Mouse (Mus musculus): ENCODE results near the gene Mrps34. TPM values are rescaled to one million over a fixed set of nuclear protein-coding genes. Genes with fewer than 3 reads are reported as not detected.
"Not testable (repeated sequence)": the region's sequence is repeated elsewhere in the genome, so short reads cannot be mapped to it uniquely, and the experiment has no call there.

Mrps34 gene
- polyA plus RNA-seq, 2 experiments, result 82.1 to 101 TPM

- WGBS, result 2% methylated on average over 68 of the region's 78 CpGs
- TF ChIP-seq POLR2A (IDR thresholded peaks at IDR 0.05; ENCODE audit: borderline replicate concordance, extremely low read depth, insufficient read depth, insufficient read length), result peak; percentile 71; the same call in 1 of the 2 replicates
Measured at GRCm38 (mm10) chr17:24936259-24937237, 41.6 kb downstream of the Mrps34 start, which contains the start of gene Mapk8ip3. Gene Mapk8ip3 (minus strand): TSS chr17:24936977.

DNA sequence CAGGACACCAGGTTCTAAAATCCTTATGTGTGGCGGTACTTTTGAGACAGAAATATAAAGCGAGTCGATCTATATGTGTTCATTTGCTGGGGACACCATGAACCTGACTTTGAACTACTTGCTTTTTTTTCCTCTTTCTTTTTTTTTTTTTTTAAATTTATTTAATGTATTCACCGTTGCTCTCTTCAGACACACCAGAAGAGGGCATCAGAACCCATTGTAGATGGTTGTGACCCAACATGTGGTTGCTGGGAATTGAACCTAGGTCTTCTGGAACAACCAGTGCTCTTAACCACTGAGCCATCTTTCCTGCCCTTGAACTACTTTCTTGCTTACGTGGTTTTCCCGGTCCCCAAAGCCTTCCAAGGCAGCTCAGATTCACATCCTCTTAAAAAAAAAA lies 42.4 kb downstream of the Mrps34 start:
- ATAC-seq (ENCODE audit: low FRiP score, low read depth), result peak; percentile 3; the same call in 1 of the 2 replicates
- 43% methylated on average over 6 of the region's 6 CpGs for WGBS

More at GRCm38 (mm10) chr17:24936259-24937237, 41.6 kb downstream of the Mrps34 start, which contains the start of gene Mapk8ip3:
- H3K9ac ChIP-seq (ENCODE audit: low read depth, low read length, severe bottlenecking), result peak within 1 kb of the TSS; percentile 86
- H3K4me2 ChIP-seq (replicated peaks; ENCODE audit: low read depth, low read length, severe bottlenecking), result peak within 1 kb of the TSS; percentile 54
- peak within 1 kb of the TSS; percentile 55 for H3K27ac ChIP-seq (replicated peaks; ENCODE audit: low read depth, low read length)
- H3K36me3 ChIP-seq (ENCODE audit: control insufficient read depth, insufficient read depth, low read length), result peaks cover 6% of the 10 kb centered on the region; the same call in 1 of the 2 replicates
- DNase-seq (ENCODE audit: low spot score) (peak; percentile 93), ATAC-seq (ENCODE audit: low FRiP score, low read depth) (peak; percentile 97)
- H3K4me1 ChIP-seq (ENCODE audit: control insufficient read depth, insufficient read depth, low read length), result peaks cover 13% of the 10 kb centered on the region
- H3K9me3 ChIP-seq (ENCODE audit: control insufficient read depth, low read length), result no peaks in the 10 kb centered on the region
- H3K27me3 ChIP-seq (ENCODE audit: control insufficient read depth, insufficient read depth, low read length), result no peaks in the 10 kb centered on the region
- H3K4me3 ChIP-seq (replicated peaks; ENCODE audit: low read length), result peak within 1 kb of the TSS; percentile 90

DNA sequence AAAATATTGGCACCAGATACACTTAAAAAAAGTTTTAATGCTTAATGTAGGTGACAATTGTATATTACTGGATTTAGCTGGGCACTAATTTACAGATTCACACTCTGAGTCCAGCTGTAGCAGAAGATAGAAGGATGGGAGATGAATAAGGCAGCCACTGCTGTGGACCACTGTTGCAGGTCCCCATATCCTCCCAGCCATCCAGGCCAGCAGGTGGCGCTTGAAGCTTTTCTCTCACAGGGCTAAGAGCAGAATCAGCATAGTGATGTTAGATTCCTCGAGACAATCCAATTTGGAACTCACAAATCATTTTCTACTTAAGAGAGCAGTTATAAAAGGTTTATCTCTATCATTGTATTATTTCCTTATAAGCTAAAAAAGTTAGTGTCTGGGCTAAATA lies 47.5 kb downstream of the Mrps34 start:
- 16% methylated on average over 2 of the region's 2 CpGs for WGBS
- H3K4me1 ChIP-seq (ENCODE audit: control insufficient read depth, insufficient read depth, low read length); H3K9me3 ChIP-seq (ENCODE audit: control insufficient read depth, low read length); H3K9ac ChIP-seq (ENCODE audit: low read depth, low read length, severe bottlenecking); H3K4me2 ChIP-seq (replicated peaks; ENCODE audit: low read depth, low read length, severe bottlenecking); H3K27ac ChIP-seq (replicated peaks; ENCODE audit: low read depth, low read length); H3K27me3 ChIP-seq (ENCODE audit: control insufficient read depth, insufficient read depth, low read length); DNase-seq (ENCODE audit: low spot score); H3K4me3 ChIP-seq (replicated peaks; ENCODE audit: low read length): not testable (repeated sequence)
- ATAC-seq (ENCODE audit: low FRiP score, low read depth), result peak; percentile 67
- H3K36me3 ChIP-seq (ENCODE audit: control insufficient read depth, insufficient read depth, low read length), result peaks cover 41% of the 10 kb centered on the region

More for the DNA sequence above, 42.4 kb downstream of the Mrps34 start:
- no peak for TF ChIP-seq POLR2A (IDR thresholded peaks at IDR 0.05; ENCODE audit: borderline replicate concordance, extremely low read depth, insufficient read depth, insufficient read length)
- Histone ChIP-seq H3K9ac (ENCODE audit: low read depth, low read length, severe bottlenecking) (peak overlapping the region; percentile 86), H3K9me3 (ENCODE audit: control insufficient read depth, low read length) (no peaks in the 10 kb centered on the region), H3K4me3 (replicated peaks; ENCODE audit: low read length) (peak overlapping the region; percentile 90), H3K36me3 (ENCODE audit: control insufficient read depth, insufficient read depth, low read length) (peaks cover 6% of the 10 kb centered on the region; the same call in 1 of the 2 replicates), H3K27ac (replicated peaks; ENCODE audit: low read depth, low read length) (peak overlapping the region; percentile 55), H3K27me3 (ENCODE audit: control insufficient read depth, insufficient read depth, low read length) (no peaks in the 10 kb centered on the region), H3K4me1 (ENCODE audit: control insufficient read depth, insufficient read depth, low read length) (peaks cover 13% of the 10 kb centered on the region), H3K4me2 (replicated peaks; ENCODE audit: low read depth, low read length, severe bottlenecking) (peak overlapping the region; percentile 54)
- no peak for DNase-seq (ENCODE audit: low spot score)

GRCm38 (mm10) chr17:24943036-24943435 lies 48.1 kb downstream of the Mrps34 start:
- H3K4me2 ChIP-seq (replicated peaks; ENCODE audit: low read depth, low read length, severe bottlenecking), result no peak overlapping the region
- H3K36me3 ChIP-seq (ENCODE audit: control insufficient read depth, insufficient read depth, low read length), result peaks cover 46% of the 10 kb centered on the region
- no peak for ATAC-seq (ENCODE audit: low FRiP score, low read depth)
- TF ChIP-seq POLR2A (IDR thresholded peaks at IDR 0.05; ENCODE audit: borderline replicate concordance, extremely low read depth, insufficient read depth, insufficient read length), result no peak
- H3K9ac ChIP-seq (ENCODE audit: low read depth, low read length, severe bottlenecking), result no peak overlapping the region
- WGBS, result 88% methylated on average over 7 of the region's 7 CpGs
- H3K27ac ChIP-seq (replicated peaks; ENCODE audit: low read depth, low read length), result no peak overlapping the region
- no peaks in the 10 kb centered on the region for H3K4me1 ChIP-seq (ENCODE audit: control insufficient read depth, insufficient read depth, low read length)
- H3K4me3 ChIP-seq (replicated peaks; ENCODE audit: low read length), result no peak overlapping the region
- H3K27me3 ChIP-seq (ENCODE audit: control insufficient read depth, insufficient read depth, low read length), result no peaks in the 10 kb centered on the region
- no peak for DNase-seq (ENCODE audit: low spot score)
- no peaks in the 10 kb centered on the region for H3K9me3 ChIP-seq (ENCODE audit: control insufficient read depth, low read length)

- not testable (repeated sequence) for ATAC-seq (ENCODE audit: low FRiP score, low read depth); DNase-seq (ENCODE audit: low spot score); H3K9ac ChIP-seq (ENCODE audit: low read depth, low read length, severe bottlenecking); H3K27ac ChIP-seq (replicated peaks; ENCODE audit: low read depth, low read length); H3K4me1 ChIP-seq (ENCODE audit: control insufficient read depth, insufficient read depth, low read length); H3K9me3 ChIP-seq (ENCODE audit: control insufficient read depth, low read length); H3K27me3 ChIP-seq (ENCODE audit: control insufficient read depth, insufficient read depth, low read length); H3K4me3 ChIP-seq (replicated peaks; ENCODE audit: low read length); H3K4me2 ChIP-seq (replicated peaks; ENCODE audit: low read depth, low read length, severe bottlenecking)
- 100% methylated on average over 1 of the region's 1 CpGs for WGBS
- H3K36me3 ChIP-seq (ENCODE audit: control insufficient read depth, insufficient read depth, low read length), result peaks cover 52% of the 10 kb centered on the region
Measured at GRCm38 (mm10) chr17:24943589-24943988, 48.7 kb downstream of the Mrps34 start.

Other genes with a start within 250 kb of the Mrps34 start
- 56.2 and 65.0 TPM in 2 replicates for gene Slc9a3r2, start 244.8 kb upstream of the Mrps34 start, polyA plus RNA-seq (2012; rRNA removed)
- 60.1 and 71.5 TPM in 2 replicates for gene Slc9a3r2, start 244.8 kb upstream of the Mrps34 start, polyA plus RNA-seq (2014; fragmentation: Nextera tagmentation; extraction: Ambion mirVana)
- 0.47 and 0.58 TPM in 2 replicates for gene Npw, start 236.7 kb upstream of the Mrps34 start, polyA plus RNA-seq (2012; rRNA removed)
- gene Npw, start 236.7 kb upstream of the Mrps34 start, polyA plus RNA-seq (2014; fragmentation: Nextera tagmentation; extraction: Ambion mirVana), result 0.33 and 0.41 TPM in 2 replicates
- gene Zfp598, start 225.4 kb upstream of the Mrps34 start, polyA plus RNA-seq (2012; rRNA removed), result 91.4 and 112 TPM in 2 replicates
- 29.9 and 31.8 TPM in 2 replicates for gene Zfp598, start 225.4 kb upstream of the Mrps34 start, polyA plus RNA-seq (2014; fragmentation: Nextera tagmentation; extraction: Ambion mirVana)
- 2.6 and 3.0 TPM in 2 replicates for gene Syngr3, start 205.2 kb upstream of the Mrps34 start, polyA plus RNA-seq (2012; rRNA removed)
- gene Syngr3, start 205.2 kb upstream of the Mrps34 start, polyA plus RNA-seq (2014; fragmentation: Nextera tagmentation; extraction: Ambion mirVana), result 3.1 and 4.9 TPM in 2 replicates
- 27.3 and 34.2 TPM in 2 replicates for gene Gfer, start 199.0 kb upstream of the Mrps34 start, polyA plus RNA-seq (2012; rRNA removed)
- gene Gfer, start 199.0 kb upstream of the Mrps34 start, polyA plus RNA-seq (2014; fragmentation: Nextera tagmentation; extraction: Ambion mirVana), result 38.6 and 39.5 TPM in 2 replicates
- gene Noxo1, start 198.9 kb upstream of the Mrps34 start, polyA plus RNA-seq (2012; rRNA removed), result 9.2 and 11.9 TPM in 2 replicates
- 3.8 and 4.5 TPM in 2 replicates for gene Noxo1, start 198.9 kb upstream of the Mrps34 start, polyA plus RNA-seq (2014; fragmentation: Nextera tagmentation; extraction: Ambion mirVana)
- 62.1 and 72.1 TPM in 2 replicates for gene Tbl3, start 187.5 kb upstream of the Mrps34 start, polyA plus RNA-seq (2012; rRNA removed)
- 62.8 and 73.9 TPM in 2 replicates for gene Tbl3, start 187.5 kb upstream of the Mrps34 start, polyA plus RNA-seq (2014; fragmentation: Nextera tagmentation; extraction: Ambion mirVana)
- 0.85 and 0.98 TPM in 2 replicates for gene Rnf151, start 177.1 kb upstream of the Mrps34 start, polyA plus RNA-seq (2012; rRNA removed)
- 0.19 and 0.40 TPM in 2 replicates for gene Rnf151, start 177.1 kb upstream of the Mrps34 start, polyA plus RNA-seq (2014; fragmentation: Nextera tagmentation; extraction: Ambion mirVana)
- 2,709 and 3,185 TPM in 2 replicates for gene Rps2, start 177.0 kb upstream of the Mrps34 start, polyA plus RNA-seq (2012; rRNA removed)
- gene Rps2, start 177.0 kb upstream of the Mrps34 start, polyA plus RNA-seq (2014; fragmentation: Nextera tagmentation; extraction: Ambion mirVana), result 1,651 and 1,722 TPM in 2 replicates
- 178 and 192 TPM in 2 replicates for gene Ndufb10, start 170.6 kb upstream of the Mrps34 start, polyA plus RNA-seq (2012; rRNA removed)
- gene Ndufb10, start 170.6 kb upstream of the Mrps34 start, polyA plus RNA-seq (2014; fragmentation: Nextera tagmentation; extraction: Ambion mirVana), result 235 and 237 TPM in 2 replicates
- gene Rpl3l, start 167.3 kb upstream of the Mrps34 start, polyA plus RNA-seq (2012; rRNA removed), result not detected in 2 replicates
- gene Rpl3l, start 167.3 kb upstream of the Mrps34 start, polyA plus RNA-seq (2014; fragmentation: Nextera tagmentation; extraction: Ambion mirVana), result 0.19 TPM in 1 of 2 replicates, not detected in the other
- 36.2 and 44.1 TPM in 2 replicates for gene Msrb1, start 158.5 kb upstream of the Mrps34 start, polyA plus RNA-seq (2012; rRNA removed)
- 29.8 and 29.9 TPM in 2 replicates for gene Msrb1, start 158.5 kb upstream of the Mrps34 start, polyA plus RNA-seq (2014; fragmentation: Nextera tagmentation; extraction: Ambion mirVana)
- 5.3 and 8.7 TPM in 2 replicates for gene Hs3st6, start 142.1 kb upstream of the Mrps34 start, polyA plus RNA-seq (2012; rRNA removed)
- 4.9 and 5.6 TPM in 2 replicates for gene Hs3st6, start 142.1 kb upstream of the Mrps34 start, polyA plus RNA-seq (2014; fragmentation: Nextera tagmentation; extraction: Ambion mirVana)
- gene Meiob, start 90.8 kb upstream of the Mrps34 start, polyA plus RNA-seq (2012; rRNA removed), result not detected in 2 replicates
- not detected in 2 replicates for gene Meiob, start 90.8 kb upstream of the Mrps34 start, polyA plus RNA-seq (2014; fragmentation: Nextera tagmentation; extraction: Ambion mirVana)
- 23.9 and 25.7 TPM in 2 replicates for gene Hagh, start 55.0 kb upstream of the Mrps34 start, polyA plus RNA-seq (2012; rRNA removed)
- 29.4 and 35.4 TPM in 2 replicates for gene Hagh, start 55.0 kb upstream of the Mrps34 start, polyA plus RNA-seq (2014; fragmentation: Nextera tagmentation; extraction: Ambion mirVana)
- gene Fahd1, start 44.8 kb upstream of the Mrps34 start, polyA plus RNA-seq (2012; rRNA removed), result 12.8 and 14.8 TPM in 2 replicates
- gene Fahd1, start 44.8 kb upstream of the Mrps34 start, polyA plus RNA-seq (2014; fragmentation: Nextera tagmentation; extraction: Ambion mirVana), result 16.5 and 17.4 TPM in 2 replicates
- 0.10 and 0.24 TPM in 2 replicates for gene Igfals, start 29.1 kb upstream of the Mrps34 start, polyA plus RNA-seq (2012; rRNA removed)
- gene Igfals, start 29.1 kb upstream of the Mrps34 start, polyA plus RNA-seq (2014; fragmentation: Nextera tagmentation; extraction: Ambion mirVana), result 0.08 and 0.18 TPM in 2 replicates
- 27.4 and 31.2 TPM in 2 replicates for gene Nubp2, start 8.8 kb upstream of the Mrps34 start, polyA plus RNA-seq (2012; rRNA removed)
- 54.0 and 55.5 TPM in 2 replicates for gene Nubp2, start 8.8 kb upstream of the Mrps34 start, polyA plus RNA-seq (2014; fragmentation: Nextera tagmentation; extraction: Ambion mirVana)
- gene Spsb3, start 8.5 kb upstream of the Mrps34 start, polyA plus RNA-seq (2012; rRNA removed), result 49.6 and 53.4 TPM in 2 replicates
- 39.4 and 40.8 TPM in 2 replicates for gene Spsb3, start 8.5 kb upstream of the Mrps34 start, polyA plus RNA-seq (2014; fragmentation: Nextera tagmentation; extraction: Ambion mirVana)
- gene Eme2, start within 50 bp of the Mrps34 start, polyA plus RNA-seq (2012; rRNA removed), result 39.1 and 43.9 TPM in 2 replicates
- gene Eme2, start within 50 bp of the Mrps34 start, polyA plus RNA-seq (2014; fragmentation: Nextera tagmentation; extraction: Ambion mirVana), result 28.7 and 28.9 TPM in 2 replicates
- 30.3 and 36.5 TPM in 2 replicates for gene Nme3, start 1.4 kb downstream of the Mrps34 start, polyA plus RNA-seq (2012; rRNA removed)
- gene Nme3, start 1.4 kb downstream of the Mrps34 start, polyA plus RNA-seq (2014; fragmentation: Nextera tagmentation; extraction: Ambion mirVana), result 47.6 and 48.4 TPM in 2 replicates
- 186 and 210 TPM in 2 replicates for gene Mapk8ip3, start 41.9 kb downstream of the Mrps34 start, polyA plus RNA-seq (2012; rRNA removed)
- 41.4 and 46.4 TPM in 2 replicates for gene Mapk8ip3, start 41.9 kb downstream of the Mrps34 start, polyA plus RNA-seq (2014; fragmentation: Nextera tagmentation; extraction: Ambion mirVana)
- 85.4 and 89.6 TPM in 2 replicates for gene Jpt2, start 65.6 kb downstream of the Mrps34 start, polyA plus RNA-seq (2012; rRNA removed)
- 98.7 and 99.0 TPM in 2 replicates for gene Jpt2, start 65.6 kb downstream of the Mrps34 start, polyA plus RNA-seq (2014; fragmentation: Nextera tagmentation; extraction: Ambion mirVana)
- gene Cramp1l, start 120.7 kb downstream of the Mrps34 start, polyA plus RNA-seq (2012; rRNA removed), result 33.5 and 41.9 TPM in 2 replicates
- gene Cramp1l, start 120.7 kb downstream of the Mrps34 start, polyA plus RNA-seq (2014; fragmentation: Nextera tagmentation; extraction: Ambion mirVana), result 8.1 and 10.0 TPM in 2 replicates
- gene Ift140, start 121.0 kb downstream of the Mrps34 start, polyA plus RNA-seq (2012; rRNA removed), result 18.5 and 20.4 TPM in 2 replicates
- 15.3 and 16.4 TPM in 2 replicates for gene Ift140, start 121.0 kb downstream of the Mrps34 start, polyA plus RNA-seq (2014; fragmentation: Nextera tagmentation; extraction: Ambion mirVana)
- gene Tmem204, start 188.5 kb downstream of the Mrps34 start, polyA plus RNA-seq (2012; rRNA removed), result 12.1 and 18.1 TPM in 2 replicates
- gene Tmem204, start 188.5 kb downstream of the Mrps34 start, polyA plus RNA-seq (2014; fragmentation: Nextera tagmentation; extraction: Ambion mirVana), result 17.3 and 18.5 TPM in 2 replicates
- 41.7 and 51.0 TPM in 2 replicates for gene Telo2, start 220.9 kb downstream of the Mrps34 start, polyA plus RNA-seq (2012; rRNA removed)
- 31.1 and 43.0 TPM in 2 replicates for gene Telo2, start 220.9 kb downstream of the Mrps34 start, polyA plus RNA-seq (2014; fragmentation: Nextera tagmentation; extraction: Ambion mirVana)
- gene Ptx4, start 225.6 kb downstream of the Mrps34 start, polyA plus RNA-seq (2012; rRNA removed), result 1.8 and 2.3 TPM in 2 replicates
- gene Ptx4, start 225.6 kb downstream of the Mrps34 start, polyA plus RNA-seq (2014; fragmentation: Nextera tagmentation; extraction: Ambion mirVana), result 2.0 and 2.7 TPM in 2 replicates
- gene Clcn7, start 238.3 kb downstream of the Mrps34 start, polyA plus RNA-seq (2012; rRNA removed), result 32.4 and 40.1 TPM in 2 replicates
- gene Clcn7, start 238.3 kb downstream of the Mrps34 start, polyA plus RNA-seq (2014; fragmentation: Nextera tagmentation; extraction: Ambion mirVana), result 21.3 and 26.3 TPM in 2 replicates